Mouse (Mus musculus): ENCODE data around the gene Gtf2ird1. TPM values are rescaled to one million over a fixed set of nuclear protein-coding genes. Genes with fewer than 3 reads are reported as not detected.
A peak's percentile ranks its signal among the peaks of the same experiment; 100 is the strongest.

Gtf2ird1 gene
- polyA plus RNA-seq, 1 experiment: 62.0 TPM

DNA sequence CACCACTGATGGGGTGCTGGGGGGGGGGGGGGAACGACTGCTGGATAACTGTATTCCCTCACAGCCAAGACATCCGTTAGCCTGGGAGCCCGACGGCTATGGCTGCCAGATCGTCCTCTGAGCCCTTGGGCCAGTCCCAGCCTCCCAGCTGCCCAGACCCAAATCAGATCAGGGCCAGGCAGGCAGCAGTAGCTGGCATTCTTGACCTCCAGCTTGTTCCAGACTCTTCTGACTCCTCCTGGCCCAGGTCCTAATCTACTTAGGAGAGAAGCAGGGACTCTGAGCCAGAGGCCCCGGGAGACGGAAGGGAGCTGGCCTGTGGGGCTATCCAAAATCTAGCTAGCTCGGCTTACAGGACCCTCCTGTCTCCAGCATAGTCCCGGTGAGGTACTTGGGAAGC, 35.5 kb downstream of the Gtf2ird1 start:
- no peak overlapping the region for H3K4me3 ChIP-seq
- no peak overlapping the region for H3ac ChIP-seq (ENCODE audit: control insufficient read depth, insufficient read length)
- peaks cover 70% of the 10 kb centered on the region for H3K79me2 ChIP-seq (ENCODE audit: control insufficient read depth, insufficient read depth)
- TF ChIP-seq MYOD1 (IDR thresholded peaks at IDR 0.05; ENCODE audit: control insufficient read depth in 1 of 3, insufficient read length in 2 of 3, low read depth in 2 of 3) (peak in 1 of 3 experiments; percentile 53), USF1 (IDR thresholded peaks at IDR 0.05; ENCODE audit: low read depth) (no peak), MYOG (IDR thresholded peaks at IDR 0.05; ENCODE audit: control insufficient read depth in 1 of 3, insufficient read depth in 1 of 3, insufficient read length in 2 of 3, low read depth in 2 of 3) (peak in 1 of 3 experiments; percentile 40)
- H3K4me2 ChIP-seq (ENCODE audit: low read depth): no peak overlapping the region
- peaks cover 7% of the 10 kb centered on the region for H3K36me3 ChIP-seq (ENCODE audit: control insufficient read depth, insufficient read depth)
- no peaks in the 10 kb centered on the region for H3K27me3 ChIP-seq (ENCODE audit: control insufficient read depth, insufficient read depth, insufficient read length)

DNA sequence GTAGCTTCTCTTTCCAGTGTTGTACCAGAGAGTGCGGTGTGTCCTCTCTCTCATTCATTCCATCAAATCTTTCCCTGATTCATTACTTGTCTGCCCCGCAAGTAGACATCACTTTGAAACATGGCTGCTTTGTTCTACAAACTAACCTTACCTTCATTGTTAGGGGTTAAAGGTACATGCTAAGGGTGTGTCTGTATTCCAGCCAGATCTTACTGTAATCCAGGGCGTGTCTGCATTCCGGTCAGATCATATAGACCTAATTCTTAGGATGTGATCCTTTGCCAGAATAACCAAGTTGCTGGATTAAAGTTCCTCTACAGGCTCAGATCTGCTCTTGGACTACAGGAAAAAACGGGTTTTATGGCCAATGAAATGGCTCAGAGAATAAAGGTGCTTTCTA, 36.8 kb downstream of the Gtf2ird1 start:
- Histone ChIP-seq H3ac (ENCODE audit: control insufficient read depth, insufficient read length) (no peak overlapping the region), H3K4me2 (ENCODE audit: low read depth) (no peak overlapping the region), H3K79me2 (ENCODE audit: control insufficient read depth, insufficient read depth) (peaks cover 56% of the 10 kb centered on the region), H3K4me3 (no peak overlapping the region), H3K27me3 (ENCODE audit: control insufficient read depth, insufficient read depth, insufficient read length) (no peaks in the 10 kb centered on the region), H3K36me3 (ENCODE audit: control insufficient read depth, insufficient read depth) (peaks cover 21% of the 10 kb centered on the region)
- TF ChIP-seq MYOD1 (IDR thresholded peaks at IDR 0.05; ENCODE audit: control insufficient read depth in 1 of 3, insufficient read length in 2 of 3, low read depth in 2 of 3): no peak
- TF ChIP-seq TCF12 (IDR thresholded peaks at IDR 0.05; ENCODE audit: insufficient read depth, poor library complexity, severe bottlenecking): no peak
- TF ChIP-seq E2F4 (IDR thresholded peaks at IDR 0.05; ENCODE audit: insufficient read depth): no peak
- TF ChIP-seq MAX (IDR thresholded peaks at IDR 0.05; ENCODE audit: low read depth): no peak
- TF ChIP-seq SRF (IDR thresholded peaks at IDR 0.05; ENCODE audit: control insufficient read depth, insufficient read length, low read depth): no peak
- no peak for TF ChIP-seq CEBPB (IDR thresholded peaks at IDR 0.05; ENCODE audit: insufficient read depth, poor library complexity, severe bottlenecking)
- no peak for TF ChIP-seq TCF3 (IDR thresholded peaks at IDR 0.05; ENCODE audit: insufficient read length, low read depth)
- no peak for TF ChIP-seq POLR2AphosphoS2 (IDR thresholded peaks at IDR 0.05; ENCODE audit: insufficient read length, low read depth)
- TF ChIP-seq REST (IDR thresholded peaks at IDR 0.05; ENCODE audit: insufficient read depth, insufficient read length): no peak
- no peak for TF ChIP-seq MYOG (IDR thresholded peaks at IDR 0.05; ENCODE audit: control insufficient read depth in 1 of 3, insufficient read depth in 1 of 3, insufficient read length in 2 of 3, low read depth in 2 of 3)

DNA sequence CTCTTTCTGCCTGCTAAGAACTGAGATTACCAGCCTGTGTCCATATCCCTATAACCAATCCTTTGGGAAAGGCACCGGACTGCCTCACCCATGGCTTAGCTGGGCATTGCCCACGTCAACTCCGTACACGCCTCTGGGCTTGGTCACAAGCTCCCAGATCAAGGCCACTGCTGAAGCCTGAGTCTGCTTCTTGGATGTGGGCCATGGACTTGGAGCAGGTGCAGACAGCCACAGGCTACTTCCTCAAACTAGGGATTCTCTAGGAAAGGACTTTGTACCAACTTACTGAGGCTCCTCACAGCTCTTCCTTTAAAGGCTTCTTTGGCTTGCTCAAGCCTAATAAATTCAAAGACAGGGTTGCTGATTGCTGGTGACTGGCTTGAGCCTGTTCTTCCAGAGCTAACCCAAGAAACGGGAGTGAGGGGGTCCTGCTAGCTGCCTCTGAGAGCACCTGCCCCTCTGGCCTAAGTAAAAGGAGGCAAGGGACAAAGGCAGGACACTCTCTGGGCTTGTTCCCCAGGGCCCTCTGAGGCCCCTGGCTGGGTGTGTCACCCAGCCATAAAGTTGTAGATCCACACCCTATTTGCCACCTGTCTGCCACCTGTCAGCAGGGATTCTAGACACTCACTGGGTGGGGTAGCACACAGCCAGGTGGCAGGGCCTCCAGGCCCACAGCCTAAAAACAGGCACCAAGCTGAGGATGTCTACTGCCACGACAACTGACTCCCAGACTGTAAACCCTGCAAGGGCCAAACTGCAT, 38.0 kb downstream of the Gtf2ird1 start:
- no peak overlapping the region for H3K4me3 ChIP-seq
- H3K4me2 ChIP-seq (ENCODE audit: low read depth): no peak overlapping the region
- no peak for TF ChIP-seq E2F4 (IDR thresholded peaks at IDR 0.05; ENCODE audit: insufficient read depth)
- no peak for TF ChIP-seq POLR2AphosphoS2 (IDR thresholded peaks at IDR 0.05; ENCODE audit: insufficient read length, low read depth)
- TF ChIP-seq TCF12 (IDR thresholded peaks at IDR 0.05; ENCODE audit: insufficient read depth, poor library complexity, severe bottlenecking): peak; percentile 95
- TF ChIP-seq TCF3 (IDR thresholded peaks at IDR 0.05; ENCODE audit: insufficient read length, low read depth): peak; percentile 89
- TF ChIP-seq MYOG (IDR thresholded peaks at IDR 0.05; ENCODE audit: control insufficient read depth in 1 of 3, insufficient read depth in 1 of 3, insufficient read length in 2 of 3, low read depth in 2 of 3): peak; percentile 77 to 97 (median 78)
- no peak for TF ChIP-seq USF1 (IDR thresholded peaks at IDR 0.05; ENCODE audit: low read depth)
- TF ChIP-seq MYOD1 (IDR thresholded peaks at IDR 0.05; ENCODE audit: control insufficient read depth in 1 of 3, insufficient read length in 2 of 3, low read depth in 2 of 3): peak; percentile 57 to 98 (median 88)
- peak; percentile 17 for TF ChIP-seq POLR2A (IDR thresholded peaks at IDR 0.05; ENCODE audit: insufficient read length, low read depth)
- H3K27me3 ChIP-seq (ENCODE audit: control insufficient read depth, insufficient read depth, insufficient read length): no peaks in the 10 kb centered on the region
- no peak overlapping the region for H3ac ChIP-seq (ENCODE audit: control insufficient read depth, insufficient read length)
- H3K36me3 ChIP-seq (ENCODE audit: control insufficient read depth, insufficient read depth): peaks cover 21% of the 10 kb centered on the region
- H3K79me2 ChIP-seq (ENCODE audit: control insufficient read depth, insufficient read depth): peaks cover 44% of the 10 kb centered on the region

GRCm38 (mm10) chr5:134412341-134412740, 44.2 kb downstream of the Gtf2ird1 start:
- no peak for TF ChIP-seq TCF3 (IDR thresholded peaks at IDR 0.05; ENCODE audit: insufficient read length, low read depth)
- TF ChIP-seq MYOG (IDR thresholded peaks at IDR 0.05; ENCODE audit: control insufficient read depth in 1 of 3, insufficient read depth in 1 of 3, insufficient read length in 2 of 3, low read depth in 2 of 3): no peak
- TF ChIP-seq MAX (IDR thresholded peaks at IDR 0.05; ENCODE audit: low read depth): no peak
- no peak for TF ChIP-seq POLR2A (IDR thresholded peaks at IDR 0.05; ENCODE audit: insufficient read length, low read depth)
- TF ChIP-seq TCF12 (IDR thresholded peaks at IDR 0.05; ENCODE audit: insufficient read depth, poor library complexity, severe bottlenecking): no peak
- TF ChIP-seq REST (IDR thresholded peaks at IDR 0.05; ENCODE audit: insufficient read depth, insufficient read length): no peak
- TF ChIP-seq E2F4 (IDR thresholded peaks at IDR 0.05; ENCODE audit: insufficient read depth): no peak
- TF ChIP-seq USF1 (IDR thresholded peaks at IDR 0.05; ENCODE audit: low read depth): no peak
- no peak for TF ChIP-seq CEBPB (IDR thresholded peaks at IDR 0.05; ENCODE audit: insufficient read depth, poor library complexity, severe bottlenecking)
- TF ChIP-seq SRF (IDR thresholded peaks at IDR 0.05; ENCODE audit: control insufficient read depth, insufficient read length, low read depth): no peak
- TF ChIP-seq MYOD1 (IDR thresholded peaks at IDR 0.05; ENCODE audit: control insufficient read depth in 1 of 3, insufficient read length in 2 of 3, low read depth in 2 of 3): no peak
- TF ChIP-seq POLR2AphosphoS2 (IDR thresholded peaks at IDR 0.05; ENCODE audit: insufficient read length, low read depth): no peak
- Histone ChIP-seq H3K79me2 (ENCODE audit: control insufficient read depth, insufficient read depth) (peaks cover 7% of the 10 kb centered on the region), H3K36me3 (ENCODE audit: control insufficient read depth, insufficient read depth) (peaks cover 50% of the 10 kb centered on the region), H3K4me2 (ENCODE audit: low read depth) (peak overlapping the region; percentile 39), H3K4me3 (no peak overlapping the region), H3ac (ENCODE audit: control insufficient read depth, insufficient read length) (no peak overlapping the region), H3K27me3 (ENCODE audit: control insufficient read depth, insufficient read depth, insufficient read length) (no peaks in the 10 kb centered on the region)

Data from myocyte (in vitro differentiated cells).